Mouse (Mus musculus) heart, embryonic 14.5 days (tissue): Measurements from ENCODE around the gene 1700019N19Rik. TPM values are rescaled to one million over a fixed set of nuclear protein-coding genes. Genes with fewer than 3 reads are reported as not detected.

Experiments used
- ATAC-seq: fragments of 200-750 bp; cut with Nextera tagmentation; 2 replicates; pipeline ENCODE4 v1.8.0; 2017; ENCODE audit warnings: low read depth, moderate TSS enrichment; ENCODE audit not compliant: insufficient number of reproducible peaks, insufficient read depth, low FRiP score
- H3K27ac ChIP-seq, 2 experiments: fragments of 200-500 bp in 1 of 2; fragments of 300-500 bp in 1 of 2; sonication (generic) in 1 of 2; replicated peaks in 1 of 2; 2 replicates each; pipeline ENCODE4 v1.5.1; 2012 to 2014; ENCODE audit warnings: low read depth in 2 of 2, low read length in 2 of 2, control low read depth in 1 of 2, mild to moderate bottlenecking in 1 of 2, mixed read lengths in 1 of 2; ENCODE audit not compliant: control insufficient read depth in 1 of 2, insufficient read depth in 1 of 2
- H3K27me3 ChIP-seq: fragments of 300-500 bp; sonication (generic); 2 replicates; pipeline ENCODE4 v1.6.1; 2014; ENCODE audit warnings: mild to moderate bottlenecking, low read length, control low read depth; ENCODE audit not compliant: control insufficient read depth, insufficient read depth
- H3K36me3 ChIP-seq: fragments of 300-500 bp; sonication (generic); 2 replicates; pipeline ENCODE4 v1.6.1; 2014; ENCODE audit warnings: mild to moderate bottlenecking, control low read depth, low read length, mixed read lengths; ENCODE audit not compliant: control insufficient read depth, insufficient read depth
- H3K4me1 ChIP-seq, 2 experiments: fragments of 200-500 bp in 1 of 2; fragments of 300-500 bp in 1 of 2; sonication (generic) in 1 of 2; 2 replicates each; pipeline ENCODE4 v1.6.1; 2012 to 2014; ENCODE audit warnings: low read length in 2 of 2, control low read depth in 1 of 2, mixed read lengths in 1 of 2; ENCODE audit not compliant: control insufficient read depth in 2 of 2, insufficient read depth in 2 of 2
- H3K4me2 ChIP-seq: fragments of 300-500 bp; sonication (generic); 2 replicates; pipeline ENCODE4 v1.6.1; 2014; ENCODE audit warnings: mild to moderate bottlenecking, low read length
- H3K4me3 ChIP-seq, 2 experiments: fragments of 200-500 bp in 1 of 2; fragments of 300-500 bp in 1 of 2; sonication (generic) in 1 of 2; 2 replicates each; pipeline ENCODE4 v1.5.1; 2012 to 2014; ENCODE audit warnings: low read length in 2 of 2, mild to moderate bottlenecking in 2 of 2, control low read depth in 1 of 2, low read depth in 1 of 2, moderate library complexity in 1 of 2; ENCODE audit not compliant: control insufficient read depth in 1 of 2, insufficient read depth in 1 of 2
- H3K9ac ChIP-seq: fragments of 300-500 bp; sonication (generic); 2 replicates; pipeline ENCODE4 v1.6.1; 2014; ENCODE audit warnings: mild to moderate bottlenecking, low read length
- H3K9me3 ChIP-seq: fragments of 300-500 bp; sonication (generic); 2 replicates; pipeline ENCODE4 v1.6.1; 2016; ENCODE audit warnings: low read length, control low read depth; ENCODE audit not compliant: control insufficient read depth
- WGBS: fragments of 180-500 bp; shearing (Covaris S2); extraction: QIAGEN DNeasy Blood & Tissue Kit; methylation state at CpG from one replicate; pipeline ENCODE4 v1.1.7; 2014; 5-methylcytosine and 5-hydroxymethylcytosine counted together
- polyA plus RNA-seq: library from polyadenylated mRNA; unstranded; fragments of >200 nt; fragmentation: Nextera tagmentation; extraction: Ambion mirVana; gene quantifications from 2 replicates; pipeline ENCODE4 v1.2.1, GENCODE M21; 2014

The 1700019N19Rik gene
- polyA plus RNA-seq, 1 experiment from 2014 or later, result not detected

DNA sequence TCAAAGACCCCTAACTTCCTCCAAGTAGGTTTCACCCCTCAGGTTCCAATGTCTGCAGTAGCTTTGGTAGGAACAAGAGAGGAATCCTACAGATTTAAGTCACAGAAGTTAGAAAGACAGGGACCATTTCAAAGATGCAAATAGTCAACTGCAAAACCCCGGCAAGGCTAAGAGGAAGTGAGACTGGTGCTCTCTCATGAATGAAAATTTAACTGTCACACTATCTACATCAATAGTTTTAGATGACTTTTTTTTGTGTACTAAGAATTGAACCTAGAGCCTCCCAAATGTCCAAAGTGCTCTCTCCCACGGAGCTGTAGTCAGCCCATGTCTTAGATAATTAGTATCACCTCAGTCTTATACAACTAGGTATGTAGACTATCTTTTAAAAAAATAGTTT is 38.7 kb upstream of the 1700019N19Rik start:
- 76% methylated on average over 2 of the region's 2 CpGs for WGBS

DNA sequence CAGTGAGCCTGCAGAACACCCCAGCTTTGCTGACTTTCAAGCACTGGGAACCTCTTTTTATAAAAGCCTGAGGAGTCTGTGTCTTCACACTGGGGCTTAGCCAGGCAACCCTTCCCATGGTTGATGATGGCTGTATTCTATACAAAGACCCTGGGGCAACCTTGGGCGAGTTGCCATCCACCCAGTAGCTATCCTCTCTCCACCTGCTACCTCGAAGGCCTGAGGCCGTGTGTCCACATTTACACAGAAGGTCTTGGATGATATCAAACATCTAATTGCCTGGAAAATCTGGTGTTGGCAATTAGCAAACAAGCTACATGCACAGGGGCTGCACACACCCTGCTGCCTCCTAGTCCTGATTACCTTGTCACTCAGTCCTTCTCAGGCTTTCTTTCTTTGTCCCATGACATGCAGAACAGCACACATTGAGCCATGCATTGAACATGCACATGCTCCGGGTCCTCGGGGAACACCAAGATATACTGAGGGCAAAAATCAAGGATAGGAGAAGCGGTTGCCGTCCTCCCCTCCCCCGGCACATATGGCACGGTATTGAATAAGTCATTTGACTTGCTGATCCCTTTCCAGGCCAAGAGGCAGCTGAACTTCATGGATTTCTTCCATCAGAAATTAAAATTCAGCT is 37.1 kb upstream of the 1700019N19Rik start:
- Histone ChIP-seq H3K36me3 (no peaks in the 10 kb centered on the region), H3K4me3 (no peak overlapping the region), H3K27ac (no peak overlapping the region), H3K9me3 (no peaks in the 10 kb centered on the region), H3K9ac (no peak overlapping the region), H3K27me3 (no peaks in the 10 kb centered on the region), H3K4me1 (peaks cover 7 to 8% of the 10 kb centered on the region in 2 experiments), H3K4me2 (no peak overlapping the region)
- 84% methylated on average over 9 of the region's 9 CpGs for WGBS
- ATAC-seq, result no peak

More for the DNA sequence above, 38.7 kb upstream of the 1700019N19Rik start:
- Histone ChIP-seq H3K36me3 (no peaks in the 10 kb centered on the region), H3K4me2 (no peak overlapping the region), H3K4me3 (no peak overlapping the region), H3K27me3 (no peaks in the 10 kb centered on the region), H3K9ac (no peak overlapping the region), H3K4me1 (peaks cover 10 to 12% of the 10 kb centered on the region in 2 experiments), H3K27ac (no peak overlapping the region), H3K9me3 (no peaks in the 10 kb centered on the region)
- ATAC-seq, result no peak

DNA sequence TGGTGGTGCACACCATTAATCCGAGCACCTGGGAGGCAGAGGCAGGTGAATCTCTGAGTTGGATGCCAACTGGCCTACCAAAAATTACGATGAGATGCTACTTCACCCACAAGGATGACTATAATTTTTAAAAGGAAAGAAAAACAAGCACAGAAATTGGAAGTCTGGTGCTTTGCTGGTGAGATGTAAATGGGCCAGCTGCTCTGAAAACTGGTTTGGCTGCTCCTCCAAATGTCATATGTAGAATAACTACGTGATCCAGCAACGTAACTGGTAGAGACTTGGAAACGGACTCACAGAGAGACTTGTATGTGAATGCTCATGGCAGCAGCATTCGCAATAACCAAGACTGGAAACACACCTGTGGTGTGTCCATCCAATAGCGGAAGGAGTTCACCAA is 35.9 kb upstream of the 1700019N19Rik start:
- ATAC-seq, result no peak
- no peaks in the 10 kb centered on the region for H3K9me3 ChIP-seq
- no peaks in the 10 kb centered on the region for H3K36me3 ChIP-seq
- H3K4me3 ChIP-seq, result no peak overlapping the region
- no peak overlapping the region for H3K27ac ChIP-seq
- no peak overlapping the region for H3K4me2 ChIP-seq
- WGBS, result 88% methylated on average over 7 of the region's 7 CpGs
- H3K9ac ChIP-seq, result no peak overlapping the region
- no peaks in the 10 kb centered on the region for H3K27me3 ChIP-seq
- peaks cover 3 to 4% of the 10 kb centered on the region in 2 experiments; a peak in 3 of 4 replicates for H3K4me1 ChIP-seq

DNA sequence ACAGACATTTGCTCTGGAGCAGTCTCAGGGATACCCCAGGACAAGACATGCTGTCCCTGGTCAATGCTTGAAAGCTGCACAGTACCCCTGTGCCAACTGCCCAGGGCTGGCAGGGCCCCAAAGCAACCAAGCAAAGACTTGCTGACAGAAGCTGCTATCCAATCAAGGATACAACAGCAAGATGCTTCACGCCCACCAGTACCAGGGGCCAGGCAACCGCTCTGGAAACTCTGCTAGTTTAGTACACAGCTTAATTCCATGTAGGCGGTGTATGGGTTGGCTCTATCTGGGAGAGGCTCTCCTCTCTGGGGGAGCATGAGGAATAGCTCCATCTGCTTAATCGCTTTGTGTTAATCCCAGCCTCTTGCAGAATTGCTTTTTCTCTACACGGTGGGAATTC is 35.3 kb upstream of the 1700019N19Rik start:
- Histone ChIP-seq H3K4me1 (peaks cover 3 to 4% of the 10 kb centered on the region in 2 experiments; a peak in 3 of 4 replicates), H3K27ac (no peak overlapping the region), H3K9me3 (no peaks in the 10 kb centered on the region), H3K4me2 (no peak overlapping the region), H3K9ac (no peak overlapping the region), H3K36me3 (no peaks in the 10 kb centered on the region), H3K4me3 (no peak overlapping the region), H3K27me3 (no peaks in the 10 kb centered on the region)
- no peak for ATAC-seq
- 67% methylated on average over 5 of the region's 5 CpGs for WGBS

DNA sequence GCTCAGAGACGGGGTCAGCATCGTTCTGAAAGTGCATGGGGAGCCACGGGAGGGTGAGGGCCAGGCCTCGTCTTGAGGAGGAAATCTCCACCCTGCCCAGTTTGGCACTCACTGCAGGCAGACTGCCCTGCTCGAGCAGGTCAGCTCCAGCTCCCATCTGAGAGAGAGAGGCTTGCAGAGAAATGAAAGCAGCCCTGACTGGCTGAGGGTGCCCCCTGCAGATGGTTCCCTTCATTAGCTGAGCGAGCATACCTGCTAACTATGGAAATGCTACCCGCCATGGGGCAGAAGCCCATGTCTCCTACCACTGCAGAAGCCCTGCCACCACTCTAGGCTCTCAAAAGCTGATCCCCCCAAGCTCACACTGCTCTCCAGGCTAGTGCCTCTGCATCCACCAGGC is 33.4 kb upstream of the 1700019N19Rik start:
- H3K4me2 ChIP-seq, result no peak overlapping the region
- no peak overlapping the region for H3K9ac ChIP-seq
- H3K27me3 ChIP-seq, result no peaks in the 10 kb centered on the region
- no peak for ATAC-seq
- no peaks in the 10 kb centered on the region for H3K36me3 ChIP-seq
- no peak overlapping the region for H3K4me3 ChIP-seq
- H3K4me1 ChIP-seq, result peaks cover 13 to 16% of the 10 kb centered on the region in 2 experiments
- no peaks in the 10 kb centered on the region for H3K9me3 ChIP-seq
- H3K27ac ChIP-seq, result no peak overlapping the region
- 57% methylated on average over 7 of the region's 7 CpGs for WGBS

DNA sequence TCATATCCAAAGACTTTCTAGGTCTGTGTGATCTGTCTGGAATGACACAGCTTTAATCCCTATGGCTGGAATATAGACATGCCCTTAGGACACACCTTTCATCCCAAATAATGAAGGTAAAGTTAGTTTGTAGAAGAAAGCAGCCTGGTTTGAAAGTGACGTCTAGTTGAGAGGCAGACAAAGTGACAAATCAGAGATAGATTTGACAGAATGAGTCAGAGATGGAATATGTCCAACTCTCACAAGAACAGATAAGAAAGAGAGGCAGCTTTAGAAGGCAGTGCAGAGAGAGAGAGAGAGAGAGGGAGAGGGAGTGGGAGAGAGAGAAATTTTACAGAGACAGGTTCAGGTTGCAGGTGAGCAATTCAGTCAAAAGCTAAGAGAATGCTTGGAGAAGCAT is 30.1 kb upstream of the 1700019N19Rik start:
- no peaks in the 10 kb centered on the region for H3K36me3 ChIP-seq
- H3K4me2 ChIP-seq, result no peak overlapping the region
- no peak overlapping the region for H3K9ac ChIP-seq
- peaks cover 22 to 33% of the 10 kb centered on the region in 2 experiments for H3K4me1 ChIP-seq
- WGBS, result 21% methylated on average over 1 of the region's 1 CpGs
- no peaks in the 10 kb centered on the region for H3K27me3 ChIP-seq
- H3K9me3 ChIP-seq, result no peaks in the 10 kb centered on the region
- peak overlapping the region; percentile 42 to 98 for H3K27ac ChIP-seq
- ATAC-seq, result no peak
- no peak overlapping the region for H3K4me3 ChIP-seq

DNA sequence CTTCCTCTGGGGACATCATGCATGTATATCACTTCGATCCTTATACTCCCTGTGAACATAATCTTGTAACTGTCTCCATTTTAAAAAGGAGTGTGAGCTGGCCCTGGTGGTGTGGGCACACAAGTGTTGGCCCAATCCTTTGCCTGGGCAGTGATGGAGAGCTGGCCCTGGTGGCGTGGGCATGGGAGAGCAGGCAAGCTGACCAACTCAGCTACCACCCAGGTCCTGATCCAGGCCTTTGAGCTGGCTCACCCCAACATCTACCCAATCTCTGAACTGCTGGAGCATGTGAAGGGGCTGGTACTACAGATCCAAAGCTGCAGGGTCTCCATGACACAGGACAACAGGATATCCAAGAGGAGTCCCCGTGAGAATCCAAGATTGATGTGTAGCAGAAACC is 29.0 kb upstream of the 1700019N19Rik start:
- 83% methylated on average over 3 of the region's 3 CpGs for WGBS
- ATAC-seq, result no peak
- no peak overlapping the region for H3K4me2 ChIP-seq
- no peaks in the 10 kb centered on the region for H3K36me3 ChIP-seq
- H3K9ac ChIP-seq, result no peak overlapping the region
- H3K27ac ChIP-seq, result peak overlapping the region; percentile 98
- no peaks in the 10 kb centered on the region for H3K9me3 ChIP-seq
- H3K4me3 ChIP-seq, result no peak overlapping the region
- H3K27me3 ChIP-seq, result no peaks in the 10 kb centered on the region
- H3K4me1 ChIP-seq, result peaks cover 30 to 44% of the 10 kb centered on the region in 2 experiments
